Mouse (Mus musculus) neural tube, embryonic 11.5 days (tissue): ENCODE measurements around the gene Il5ra. TPM values are rescaled to one million over a fixed set of nuclear protein-coding genes. Genes with fewer than 3 reads are reported as not detected.
A peak's percentile ranks its signal among the peaks of the same experiment; 100 is the strongest.

ENCODE experiments used
- ATAC-seq: fragments of 200-750 bp; cut with Nextera tagmentation; 2 replicates; pipeline ENCODE4 v1.8.0; 2017; ENCODE audit warnings: moderate number of reproducible peaks, mild to moderate bottlenecking, moderate TSS enrichment, moderate library complexity; ENCODE audit not compliant: insufficient read depth, low FRiP score, low TSS enrichment
- DNase-seq: peaks from one replicate; pipeline ENCODE4 v3.0.0-alpha.2; 2015; ENCODE audit warnings: low spot score
- H3K27ac ChIP-seq: fragments of 300-500 bp; sonication (generic); 2 replicates; pipeline ENCODE4 v1.5.1; 2014; ENCODE audit warnings: low read depth, mild to moderate bottlenecking, low read length
- H3K27me3 ChIP-seq: fragments of 300-500 bp; sonication (generic); 2 replicates; pipeline ENCODE4 v1.6.1; 2014; ENCODE audit warnings: mild to moderate bottlenecking, low read length, mixed read lengths; ENCODE audit not compliant: control insufficient read depth, insufficient read depth
- H3K36me3 ChIP-seq: fragments of 300-500 bp; sonication (generic); 2 replicates; pipeline ENCODE4 v1.6.1; 2014; ENCODE audit warnings: mild to moderate bottlenecking, low read length, moderate library complexity, mixed read lengths; ENCODE audit not compliant: control insufficient read depth, insufficient read depth
- H3K4me1 ChIP-seq: fragments of 300-500 bp; sonication (generic); 2 replicates; pipeline ENCODE4 v1.6.1; 2014; ENCODE audit warnings: low read length, mixed read lengths; ENCODE audit not compliant: control insufficient read depth, insufficient read depth
- H3K4me2 ChIP-seq: fragments of 300-500 bp; sonication (generic); 2 replicates; pipeline ENCODE4 v1.6.1; 2014; ENCODE audit warnings: low read depth, mild to moderate bottlenecking, moderate library complexity
- H3K4me3 ChIP-seq: fragments of 300-500 bp; sonication (generic); 2 replicates; pipeline ENCODE4 v1.5.1; 2014; ENCODE audit warnings: low read depth, low read length
- H3K9ac ChIP-seq: fragments of 300-500 bp; sonication (generic); 2 replicates; pipeline ENCODE4 v1.6.1; 2014; ENCODE audit warnings: mild to moderate bottlenecking, low read length
- H3K9me3 ChIP-seq: fragments of 300-500 bp; sonication (generic); 2 replicates; pipeline ENCODE4 v1.6.1; 2016; ENCODE audit warnings: low read length; ENCODE audit not compliant: control insufficient read depth
- WGBS: fragments of 180-500 bp; shearing (Covaris S2); extraction: QIAGEN DNeasy Blood & Tissue Kit; methylation state at CpG from one replicate; pipeline ENCODE4 v1.1.7; 2014; 5-methylcytosine and 5-hydroxymethylcytosine counted together
- polyA plus RNA-seq: library from polyadenylated mRNA; unstranded; fragments of >200 nt; fragmentation: Nextera tagmentation; extraction: Ambion mirVana; gene quantifications from 2 replicates; pipeline ENCODE4 v1.2.1, GENCODE M21; 2014

Gene Il5ra
- polyA plus RNA-seq = not detected in 2 replicates

DNA sequence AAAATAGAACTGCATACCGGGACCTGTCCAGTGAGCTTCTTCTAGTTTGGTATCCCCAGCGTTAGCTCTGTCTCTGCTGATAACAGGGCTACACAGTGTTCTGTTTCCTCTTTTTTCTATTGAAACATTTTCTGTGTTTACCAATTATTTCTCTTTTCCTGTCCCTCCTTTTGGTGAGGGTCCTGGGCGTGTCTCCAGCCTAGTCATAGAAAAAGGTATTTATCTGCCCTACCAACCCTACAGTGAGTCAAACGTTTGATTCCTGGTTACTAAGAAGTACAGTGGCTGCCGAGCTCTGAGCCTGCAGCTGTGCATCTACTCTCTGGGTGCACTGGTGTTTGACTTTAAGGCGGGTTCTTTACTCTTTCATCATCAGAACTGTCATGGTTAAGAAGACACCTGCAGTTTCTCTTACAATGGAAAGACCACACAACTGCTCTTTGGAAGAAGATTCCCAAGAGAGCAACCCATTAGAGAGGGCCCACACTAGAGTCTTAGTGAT is at the start of gene Il5ra:
Gene Il5ra, minus strand, starts transcription at position 151 of the 502 bp plus-strand sequence.
- WGBS = 75% methylated on average over 6 of the region's 6 CpGs

GRCm38 (mm10) chr6:106794094-106794814 is 45.4 kb upstream of the Il5ra start:
- Histone ChIP-seq H3K4me1 (peaks cover 5% of the 10 kb centered on the region; the same call in 1 of the 2 replicates), H3K9me3 (no peaks in the 10 kb centered on the region), H3K4me3 (no peak overlapping the region), H3K36me3 (peaks cover 4% of the 10 kb centered on the region; the same call in 1 of the 2 replicates), H3K27me3 (no peaks in the 10 kb centered on the region), H3K4me2 (no peak overlapping the region), H3K27ac (no peak overlapping the region), H3K9ac (no peak overlapping the region)
- ATAC-seq (no peak), DNase-seq (no peak)
- 91% methylated on average over 13 of the region's 13 CpGs for WGBS

More for the DNA sequence above, at the start of gene Il5ra:
- Histone ChIP-seq H3K27ac (no peak within 1 kb of the TSS), H3K4me1 (no peaks in the 10 kb centered on the region), H3K36me3 (no peaks in the 10 kb centered on the region), H3K27me3 (no peaks in the 10 kb centered on the region), H3K4me2 (no peak within 1 kb of the TSS), H3K9me3 (no peaks in the 10 kb centered on the region), H3K9ac (no peak within 1 kb of the TSS), H3K4me3 (no peak within 1 kb of the TSS)
- ATAC-seq = no peak
- no peak for DNase-seq

GRCm38 (mm10) chr6:106793621-106794020 is 44.8 kb upstream of the Il5ra start:
- H3K4me2 ChIP-seq = no peak overlapping the region
- H3K4me3 ChIP-seq = no peak overlapping the region
- no peak for DNase-seq
- H3K9me3 ChIP-seq = no peaks in the 10 kb centered on the region
- 95% methylated on average over 10 of the region's 10 CpGs for WGBS
- H3K36me3 ChIP-seq = peaks cover 4% of the 10 kb centered on the region; the same call in 1 of the 2 replicates
- no peak overlapping the region for H3K27ac ChIP-seq
- H3K4me1 ChIP-seq = peaks cover 2% of the 10 kb centered on the region; the same call in 1 of the 2 replicates
- H3K27me3 ChIP-seq = no peaks in the 10 kb centered on the region
- H3K9ac ChIP-seq = no peak overlapping the region
- no peak for ATAC-seq

DNA sequence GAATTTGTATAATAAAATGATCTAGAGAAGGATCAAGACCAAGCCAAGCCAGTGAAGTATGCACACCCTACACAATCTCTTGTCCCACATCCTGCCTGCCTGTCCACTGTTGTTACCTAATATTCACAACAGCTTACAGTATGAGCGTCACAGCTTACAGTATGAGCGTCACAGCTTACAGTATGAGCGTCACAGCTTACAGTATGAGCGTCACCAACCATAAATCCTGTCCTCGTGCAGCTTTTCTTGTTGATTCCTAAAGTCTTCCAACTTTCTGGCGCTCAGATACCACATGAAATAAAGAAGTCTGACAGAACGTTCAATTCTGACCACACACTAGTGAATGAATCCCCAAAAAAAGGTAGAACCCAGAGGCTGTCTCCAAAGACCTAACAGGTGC is 44.3 kb upstream of the Il5ra start:
- H3K36me3 ChIP-seq = peaks cover 4% of the 10 kb centered on the region; the same call in 1 of the 2 replicates
- no peak for ATAC-seq
- WGBS = 96% methylated on average over 7 of the region's 7 CpGs

DNA sequence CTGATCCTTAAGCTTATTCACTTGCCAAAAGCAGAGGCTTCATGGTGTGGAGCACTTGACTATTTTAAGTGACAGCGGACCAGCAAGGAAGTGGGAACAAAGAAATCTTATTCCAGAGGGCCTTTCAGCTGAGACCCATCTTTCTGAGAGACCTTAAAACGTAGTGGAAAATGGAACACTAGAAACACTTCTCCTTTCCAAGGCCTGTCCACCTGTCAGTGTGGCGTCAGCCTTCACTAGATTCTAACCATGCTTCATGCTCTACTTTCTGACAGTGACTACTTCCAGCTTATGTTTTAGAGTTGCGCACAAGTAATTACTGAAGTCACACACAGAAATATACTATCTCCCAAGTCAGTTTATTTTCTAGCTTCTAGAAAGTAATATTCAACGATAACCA is 43.6 kb upstream of the Il5ra start:
- no peak overlapping the region for H3K9ac ChIP-seq
- H3K27me3 ChIP-seq = no peaks in the 10 kb centered on the region
- H3K4me2 ChIP-seq = no peak overlapping the region
- no peak overlapping the region for H3K27ac ChIP-seq
- H3K36me3 ChIP-seq = peaks cover 4% of the 10 kb centered on the region; the same call in 1 of the 2 replicates
- DNase-seq = no peak
- no peak for ATAC-seq
- H3K4me1 ChIP-seq = no peaks in the 10 kb centered on the region
- 94% methylated on average over 5 of the region's 5 CpGs for WGBS
- no peak overlapping the region for H3K4me3 ChIP-seq
- H3K9me3 ChIP-seq = no peaks in the 10 kb centered on the region

More for the DNA sequence above, 44.3 kb upstream of the Il5ra start:
- Histone ChIP-seq H3K27ac (no peak overlapping the region), H3K4me2 (no peak overlapping the region), H3K27me3 (no peaks in the 10 kb centered on the region), H3K9me3 (no peaks in the 10 kb centered on the region), H3K4me3 (no peak overlapping the region), H3K4me1 (no peaks in the 10 kb centered on the region), H3K9ac (no peak overlapping the region)
- DNase-seq = no peak

DNA sequence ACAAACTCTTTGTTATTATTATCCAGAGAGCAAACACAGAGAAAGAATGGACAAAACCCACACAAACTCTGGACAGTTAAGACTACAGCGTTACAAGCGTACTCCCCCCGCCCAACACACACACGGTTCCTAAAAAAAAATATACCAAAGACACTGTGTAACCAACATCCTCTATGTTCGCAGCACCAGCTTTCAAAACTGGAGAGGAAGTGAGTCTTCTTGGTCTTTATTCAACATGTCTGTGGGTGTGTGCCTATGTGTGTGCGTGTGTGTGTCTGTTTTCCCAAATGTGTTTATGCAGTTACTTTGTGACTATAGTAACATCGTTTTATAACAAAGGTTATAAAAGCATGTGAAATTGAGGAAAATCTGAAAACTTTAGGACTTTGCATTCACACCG is 42.6 kb upstream of the Il5ra start:
- H3K4me1 ChIP-seq = no peaks in the 10 kb centered on the region
- H3K9me3 ChIP-seq = no peaks in the 10 kb centered on the region
- 92% methylated on average over 8 of the region's 8 CpGs for WGBS
- no peak overlapping the region for H3K9ac ChIP-seq
- H3K4me2 ChIP-seq = no peak overlapping the region
- no peak overlapping the region for H3K27ac ChIP-seq
- H3K27me3 ChIP-seq = no peaks in the 10 kb centered on the region
- no peak overlapping the region for H3K4me3 ChIP-seq
- DNase-seq (no peak), ATAC-seq (no peak)
- H3K36me3 ChIP-seq = peaks cover 4% of the 10 kb centered on the region; the same call in 1 of the 2 replicates

GRCm38 (mm10) chr6:106787138-106787537 is 38.3 kb upstream of the Il5ra start:
- Histone ChIP-seq H3K36me3 (no peaks in the 10 kb centered on the region), H3K9me3 (no peaks in the 10 kb centered on the region), H3K4me3 (no peak overlapping the region), H3K9ac (no peak overlapping the region), H3K4me1 (no peaks in the 10 kb centered on the region), H3K27me3 (no peaks in the 10 kb centered on the region), H3K4me2 (no peak overlapping the region), H3K27ac (no peak overlapping the region)
- 89% methylated on average over 3 of the region's 3 CpGs for WGBS
- no peak for DNase-seq
- ATAC-seq = no peak

DNA sequence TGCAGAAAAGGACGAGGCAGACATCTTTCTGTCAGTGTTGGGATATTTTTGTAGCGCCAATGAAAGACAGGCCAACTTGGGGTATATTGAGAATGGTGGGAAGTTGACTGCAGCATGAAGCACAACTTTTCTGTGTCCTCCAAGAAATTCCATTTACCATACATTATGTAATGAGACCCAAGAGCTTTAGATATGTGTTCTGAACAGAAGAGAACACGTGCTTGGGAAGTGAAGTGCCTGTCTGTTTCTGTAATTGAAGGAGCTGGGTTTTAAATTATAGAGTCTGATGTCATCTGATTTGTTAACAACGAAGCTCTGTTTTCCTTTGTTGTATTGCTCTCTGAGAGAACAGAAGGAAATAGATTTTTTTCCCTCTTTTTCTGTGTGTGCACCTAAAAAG is 21.2 kb upstream of the Il5ra start:
- peak overlapping the region; percentile 66; the same call in 1 of the 2 replicates for H3K9ac ChIP-seq
- H3K4me2 ChIP-seq = peak overlapping the region; percentile 65
- peak overlapping the region; percentile 81 for H3K4me3 ChIP-seq
- H3K4me1 ChIP-seq = peaks cover 10% of the 10 kb centered on the region
- H3K27ac ChIP-seq = no peak overlapping the region
- no peak for DNase-seq
- no peak for ATAC-seq
- 57% methylated on average over 4 of the region's 4 CpGs for WGBS
- H3K27me3 ChIP-seq = no peaks in the 10 kb centered on the region
- no peaks in the 10 kb centered on the region for H3K9me3 ChIP-seq
- H3K36me3 ChIP-seq = 0 out of 2 replicates have a peak, but pooled peaks cover 2% of the 10 kb centered on the region
